Mouse (Mus musculus): Measurements from ENCODE around the gene Dnm3.

- TF ChIP-seq POLR2A (IDR thresholded peaks at IDR 0.05; ENCODE audit: borderline replicate concordance, extremely low read depth, insufficient read depth, insufficient read length, poor library complexity, severe bottlenecking), result no peak
- TF ChIP-seq CTCF (IDR thresholded peaks at IDR 0.05; ENCODE audit: borderline replicate concordance, extremely low read depth, insufficient read depth, insufficient read length), result no peak
These were observed 471.7 kb downstream of the Dnm3 start for GRCm38 (mm10) chr1:162006109-162006508.
